Mouse (Mus musculus): ENCODE results near the gene Drd1. TPM values are rescaled to one million over a fixed set of nuclear protein-coding genes. Genes with fewer than 3 reads are reported as not detected.

Gene Drd1
- polyA plus RNA-seq, 1 experiment: not detected

GRCm38 (mm10) chr13:54082946-54083345 lies 27.4 kb upstream of the Drd1 start:
- H3K36me3 ChIP-seq (ENCODE audit: control insufficient read depth, insufficient read depth, low read length): peaks cover 12% of the 10 kb centered on the region

GRCm38 (mm10) chr13:54080785-54081184 lies 25.3 kb upstream of the Drd1 start:
- Histone ChIP-seq H3K27me3 (ENCODE audit: control insufficient read depth, insufficient read depth, low read length) (no peaks in the 10 kb centered on the region), H3K36me3 (ENCODE audit: control insufficient read depth, insufficient read depth, low read length) (peaks cover 1% of the 10 kb centered on the region), H3K27ac (ENCODE audit: insufficient read depth, low read length) (no peak overlapping the region), H3K4me3 (ENCODE audit: extremely low read depth, insufficient read depth, insufficient read length) (no peak overlapping the region), H3K4me1 (ENCODE audit: control insufficient read depth, insufficient read depth, insufficient read length) (0 out of 2 replicates have a peak, but pooled peaks cover 4% of the 10 kb centered on the region)
- whole genome bisulfite sequencing: 83% methylated on average over 1 of the region's 1 CpGs
- no peak for DNase-seq (ENCODE audit: low read depth in 1 of 2, low spot score in 2 of 2)
- TF ChIP-seq POLR2A (IDR thresholded peaks at IDR 0.05; ENCODE audit: low read depth, low read length) (no peak), CTCF (IDR thresholded peaks at IDR 0.05; ENCODE audit: extremely low read depth, insufficient read depth, insufficient read length, insufficient replicate concordance) (no peak)

More at GRCm38 (mm10) chr13:54082946-54083345, 27.4 kb upstream of the Drd1 start:
- TF ChIP-seq POLR2A (IDR thresholded peaks at IDR 0.05; ENCODE audit: low read depth, low read length) (no peak), CTCF (IDR thresholded peaks at IDR 0.05; ENCODE audit: extremely low read depth, insufficient read depth, insufficient read length, insufficient replicate concordance) (no peak)
- DNase-seq (ENCODE audit: low read depth in 1 of 2, low spot score in 2 of 2): no peak
- Histone ChIP-seq H3K4me1 (ENCODE audit: control insufficient read depth, insufficient read depth, insufficient read length) (0 out of 2 replicates have a peak, but pooled peaks cover 4% of the 10 kb centered on the region), H3K27ac (ENCODE audit: insufficient read depth, low read length) (no peak overlapping the region), H3K27me3 (ENCODE audit: control insufficient read depth, insufficient read depth, low read length) (no peaks in the 10 kb centered on the region), H3K4me3 (ENCODE audit: extremely low read depth, insufficient read depth, insufficient read length) (no peak overlapping the region)
- WGBS: 83% methylated on average over 5 of the region's 5 CpGs

- Histone ChIP-seq H3K36me3 (ENCODE audit: control insufficient read depth, insufficient read depth, low read length) (no peaks in the 10 kb centered on the region), H3K27ac (ENCODE audit: insufficient read depth, low read length) (no peak overlapping the region), H3K4me1 (ENCODE audit: control insufficient read depth, insufficient read depth, insufficient read length) (0 out of 2 replicates have a peak, but pooled peaks cover 4% of the 10 kb centered on the region), H3K27me3 (ENCODE audit: control insufficient read depth, insufficient read depth, low read length) (no peaks in the 10 kb centered on the region), H3K4me3 (ENCODE audit: extremely low read depth, insufficient read depth, insufficient read length) (no peak overlapping the region)
- no peak for TF ChIP-seq POLR2A (IDR thresholded peaks at IDR 0.05; ENCODE audit: low read depth, low read length)
- no peak for TF ChIP-seq CTCF (IDR thresholded peaks at IDR 0.05; ENCODE audit: extremely low read depth, insufficient read depth, insufficient read length, insufficient replicate concordance)
- no peak for DNase-seq (ENCODE audit: low read depth in 1 of 2, low spot score in 2 of 2)
- WGBS: 79% methylated on average over 12 of the region's 12 CpGs
Observed at GRCm38 (mm10) chr13:54079782-54080759, 24.6 kb upstream of the Drd1 start.

- Histone ChIP-seq H3K27ac (ENCODE audit: insufficient read depth, low read length) (no peak overlapping the region), H3K4me3 (ENCODE audit: extremely low read depth, insufficient read depth, insufficient read length) (no peak overlapping the region), H3K4me1 (ENCODE audit: control insufficient read depth, insufficient read depth, insufficient read length) (peaks cover 6% of the 10 kb centered on the region; the same call in 1 of the 2 replicates), H3K27me3 (ENCODE audit: control insufficient read depth, insufficient read depth, low read length) (no peaks in the 10 kb centered on the region), H3K36me3 (ENCODE audit: control insufficient read depth, insufficient read depth, low read length) (no peaks in the 10 kb centered on the region)
- WGBS: 92% methylated on average over 11 of the region's 11 CpGs
- DNase-seq (ENCODE audit: low read depth in 1 of 2, low spot score in 2 of 2): no peak
- TF ChIP-seq CTCF (IDR thresholded peaks at IDR 0.05; ENCODE audit: extremely low read depth, insufficient read depth, insufficient read length, insufficient replicate concordance): no peak
- TF ChIP-seq POLR2A (IDR thresholded peaks at IDR 0.05; ENCODE audit: low read depth, low read length): no peak
Observed at GRCm38 (mm10) chr13:54077470-54078174, 22.1 kb upstream of the Drd1 start.

GRCm38 (mm10) chr13:54076762-54077460 lies 21.4 kb upstream of the Drd1 start:
- Histone ChIP-seq H3K27ac (ENCODE audit: insufficient read depth, low read length) (no peak overlapping the region), H3K36me3 (ENCODE audit: control insufficient read depth, insufficient read depth, low read length) (no peaks in the 10 kb centered on the region), H3K4me3 (ENCODE audit: extremely low read depth, insufficient read depth, insufficient read length) (no peak overlapping the region), H3K27me3 (ENCODE audit: control insufficient read depth, insufficient read depth, low read length) (no peaks in the 10 kb centered on the region), H3K4me1 (ENCODE audit: control insufficient read depth, insufficient read depth, insufficient read length) (peaks cover 6% of the 10 kb centered on the region; the same call in 1 of the 2 replicates)
- WGBS: 94% methylated on average over 11 of the region's 11 CpGs
- no peak for TF ChIP-seq CTCF (IDR thresholded peaks at IDR 0.05; ENCODE audit: extremely low read depth, insufficient read depth, insufficient read length, insufficient replicate concordance)
- no peak for TF ChIP-seq POLR2A (IDR thresholded peaks at IDR 0.05; ENCODE audit: low read depth, low read length)
- DNase-seq (ENCODE audit: low read depth in 1 of 2, low spot score in 2 of 2): no peak

- TF ChIP-seq POLR2A (IDR thresholded peaks at IDR 0.05; ENCODE audit: low read depth, low read length) (no peak), CTCF (IDR thresholded peaks at IDR 0.05; ENCODE audit: extremely low read depth, insufficient read depth, insufficient read length, insufficient replicate concordance) (no peak)
- Histone ChIP-seq H3K27me3 (ENCODE audit: control insufficient read depth, insufficient read depth, low read length) (no peaks in the 10 kb centered on the region), H3K4me1 (ENCODE audit: control insufficient read depth, insufficient read depth, insufficient read length) (peaks cover 6% of the 10 kb centered on the region; the same call in 1 of the 2 replicates), H3K27ac (ENCODE audit: insufficient read depth, low read length) (no peak overlapping the region), H3K4me3 (ENCODE audit: extremely low read depth, insufficient read depth, insufficient read length) (no peak overlapping the region), H3K36me3 (ENCODE audit: control insufficient read depth, insufficient read depth, low read length) (no peaks in the 10 kb centered on the region)
- DNase-seq (ENCODE audit: low read depth in 1 of 2, low spot score in 2 of 2): no peak
- 94% methylated on average over 6 of the region's 6 CpGs for WGBS
Observed at GRCm38 (mm10) chr13:54076051-54076450, 20.5 kb upstream of the Drd1 start.

Measured in spleen, adult 2 months (tissue).